Mouse (Mus musculus): ENCODE results near the gene Galnt2. TPM values are rescaled to one million over a fixed set of nuclear protein-coding genes. Genes with fewer than 3 reads are reported as not detected.
A peak's percentile ranks its signal among the peaks of the same experiment; 100 is the strongest.

The Galnt2 gene
- polyA plus RNA-seq, 1 experiment from 2014 or later = 63.7 TPM

GRCm38 (mm10) chr8:124284984-124285576 lies 53.9 kb downstream of the Galnt2 start:
- Histone ChIP-seq H3K9me3 (no peaks in the 10 kb centered on the region), H3K36me3 (no peaks in the 10 kb centered on the region), H3K27ac (replicated peaks) (peak overlapping the region; percentile 75), H3K4me3 (no peak overlapping the region), H3K9ac (no peak overlapping the region), H3K4me1 (replicated peaks) (peaks cover 63% of the 10 kb centered on the region), H3K4me2 (peak overlapping the region; percentile 1; the same call in 1 of the 2 replicates), H3K27me3 (no peaks in the 10 kb centered on the region)
- peak; percentile 25; the same call in 1 of the 2 replicates for ATAC-seq (ENCODE audit: low FRiP score, low read depth)
- 12% methylated on average over 9 of the region's 9 CpGs for WGBS

GRCm38 (mm10) chr8:124286461-124287124 lies 55.4 kb downstream of the Galnt2 start:
- Histone ChIP-seq H3K9me3 (no peaks in the 10 kb centered on the region), H3K27ac (replicated peaks) (peak overlapping the region; percentile 75), H3K36me3 (no peaks in the 10 kb centered on the region), H3K4me1 (replicated peaks) (peaks cover 58% of the 10 kb centered on the region), H3K9ac (no peak overlapping the region), H3K4me2 (no peak overlapping the region), H3K27me3 (no peaks in the 10 kb centered on the region), H3K4me3 (no peak overlapping the region)
- ATAC-seq (ENCODE audit: low FRiP score, low read depth) = no peak
- 59% methylated on average over 4 of the region's 4 CpGs for WGBS

- WGBS = 86% methylated on average over 4 of the region's 4 CpGs
- no peak overlapping the region for H3K27ac ChIP-seq (replicated peaks)
- no peak overlapping the region for H3K4me2 ChIP-seq
- H3K9ac ChIP-seq = no peak overlapping the region
- no peak overlapping the region for H3K4me3 ChIP-seq
- H3K4me1 ChIP-seq (replicated peaks) = peaks cover 52% of the 10 kb centered on the region
- H3K27me3 ChIP-seq = no peaks in the 10 kb centered on the region
- no peak for ATAC-seq (ENCODE audit: low FRiP score, low read depth)
- H3K9me3 ChIP-seq = no peaks in the 10 kb centered on the region
- H3K36me3 ChIP-seq = no peaks in the 10 kb centered on the region
These were observed 57.1 kb downstream of the Galnt2 start for GRCm38 (mm10) chr8:124288215-124288864.

- Histone ChIP-seq H3K9me3 (no peaks in the 10 kb centered on the region), H3K4me3 (no peak overlapping the region), H3K4me2 (no peak overlapping the region), H3K36me3 (no peaks in the 10 kb centered on the region), H3K4me1 (replicated peaks) (peaks cover 52% of the 10 kb centered on the region), H3K9ac (no peak overlapping the region), H3K27ac (replicated peaks) (no peak overlapping the region), H3K27me3 (no peaks in the 10 kb centered on the region)
- 83% methylated on average over 5 of the region's 5 CpGs for WGBS
- ATAC-seq (ENCODE audit: low FRiP score, low read depth) = no peak
These were observed 58.4 kb downstream of the Galnt2 start for GRCm38 (mm10) chr8:124289481-124290050.

- 91% methylated on average over 9 of the region's 9 CpGs for WGBS
- no peak for ATAC-seq (ENCODE audit: low FRiP score, low read depth)
- peaks cover 42% of the 10 kb centered on the region for H3K4me1 ChIP-seq (replicated peaks)
- no peak overlapping the region for H3K27ac ChIP-seq (replicated peaks)
- no peaks in the 10 kb centered on the region for H3K9me3 ChIP-seq
- H3K27me3 ChIP-seq = no peaks in the 10 kb centered on the region
- H3K36me3 ChIP-seq = no peaks in the 10 kb centered on the region
- no peak overlapping the region for H3K9ac ChIP-seq
- H3K4me2 ChIP-seq = no peak overlapping the region
- H3K4me3 ChIP-seq = no peak overlapping the region
These were observed 59.9 kb downstream of the Galnt2 start for GRCm38 (mm10) chr8:124290911-124291691.

GRCm38 (mm10) chr8:124291693-124292092 lies 60.5 kb downstream of the Galnt2 start:
- no peaks in the 10 kb centered on the region for H3K36me3 ChIP-seq
- no peak overlapping the region for H3K4me3 ChIP-seq
- ATAC-seq (ENCODE audit: low FRiP score, low read depth) = no peak
- H3K9ac ChIP-seq = no peak overlapping the region
- H3K9me3 ChIP-seq = no peaks in the 10 kb centered on the region
- no peaks in the 10 kb centered on the region for H3K27me3 ChIP-seq
- H3K4me1 ChIP-seq (replicated peaks) = peaks cover 36% of the 10 kb centered on the region
- 81% methylated on average over 5 of the region's 5 CpGs for WGBS
- H3K27ac ChIP-seq (replicated peaks) = no peak overlapping the region
- H3K4me2 ChIP-seq = no peak overlapping the region

- Histone ChIP-seq H3K27me3 (no peaks in the 10 kb centered on the region), H3K27ac (replicated peaks) (peak overlapping the region; percentile 3; the same call in 1 of the 2 replicates), H3K4me1 (replicated peaks) (peaks cover 30% of the 10 kb centered on the region), H3K9me3 (no peaks in the 10 kb centered on the region), H3K36me3 (no peaks in the 10 kb centered on the region), H3K4me3 (no peak overlapping the region), H3K9ac (no peak overlapping the region), H3K4me2 (no peak overlapping the region)
- no peak for ATAC-seq (ENCODE audit: low FRiP score, low read depth)
- WGBS = 72% methylated on average over 9 of the region's 9 CpGs
These were observed 61.8 kb downstream of the Galnt2 start for GRCm38 (mm10) chr8:124292965-124293364.

- Histone ChIP-seq H3K9ac (no peak overlapping the region), H3K4me3 (no peak overlapping the region), H3K4me1 (replicated peaks) (peaks cover 30% of the 10 kb centered on the region), H3K36me3 (no peaks in the 10 kb centered on the region), H3K27me3 (no peaks in the 10 kb centered on the region), H3K27ac (replicated peaks) (0 out of 2 replicates have a peak overlapping the region, but pooled peaks have one; percentile 13), H3K9me3 (no peaks in the 10 kb centered on the region), H3K4me2 (no peak overlapping the region)
- 56% methylated on average over 6 of the region's 6 CpGs for WGBS
- ATAC-seq (ENCODE audit: low FRiP score, low read depth) = no peak
These were observed 63.2 kb downstream of the Galnt2 start for GRCm38 (mm10) chr8:124294425-124294824.

GRCm38 (mm10) chr8:124294900-124295299 lies 63.7 kb downstream of the Galnt2 start:
- WGBS = 55% methylated on average over 10 of the region's 10 CpGs

GRCm38 (mm10) chr8:124295357-124295756 lies 64.2 kb downstream of the Galnt2 start:
- WGBS = 86% methylated on average over 6 of the region's 6 CpGs
- Histone ChIP-seq H3K4me2 (no peak overlapping the region), H3K27me3 (no peaks in the 10 kb centered on the region), H3K9me3 (no peaks in the 10 kb centered on the region), H3K27ac (replicated peaks) (no peak overlapping the region), H3K4me3 (no peak overlapping the region), H3K4me1 (replicated peaks) (peaks cover 30% of the 10 kb centered on the region), H3K36me3 (no peaks in the 10 kb centered on the region), H3K9ac (no peak overlapping the region)
- ATAC-seq (ENCODE audit: low FRiP score, low read depth) = no peak

More at GRCm38 (mm10) chr8:124294900-124295299, 63.7 kb downstream of the Galnt2 start:
- no peaks in the 10 kb centered on the region for H3K9me3 ChIP-seq
- H3K27ac ChIP-seq (replicated peaks) = no peak overlapping the region
- H3K4me1 ChIP-seq (replicated peaks) = peaks cover 30% of the 10 kb centered on the region
- ATAC-seq (ENCODE audit: low FRiP score, low read depth) = no peak
- no peak overlapping the region for H3K4me3 ChIP-seq
- H3K27me3 ChIP-seq = no peaks in the 10 kb centered on the region
- H3K4me2 ChIP-seq = no peak overlapping the region
- H3K9ac ChIP-seq = no peak overlapping the region
- no peaks in the 10 kb centered on the region for H3K36me3 ChIP-seq

GRCm38 (mm10) chr8:124301512-124301911 lies 70.3 kb downstream of the Galnt2 start:
- Histone ChIP-seq H3K27ac (replicated peaks) (no peak overlapping the region), H3K4me1 (replicated peaks) (peaks cover 4% of the 10 kb centered on the region), H3K9ac (no peak overlapping the region), H3K4me2 (no peak overlapping the region), H3K9me3 (no peaks in the 10 kb centered on the region), H3K27me3 (no peaks in the 10 kb centered on the region), H3K36me3 (no peaks in the 10 kb centered on the region), H3K4me3 (no peak overlapping the region)
- no peak for ATAC-seq (ENCODE audit: low FRiP score, low read depth)
- 93% methylated on average over 4 of the region's 4 CpGs for WGBS
